Mouse (Mus musculus) stomach, postnatal 0 days (tissue): ENCODE measurements at regions not wholly inside any gene's neighbourhood (a gene's known extent, or its start where the extent isn't known, plus 50 kb on each side); places are given as distances from the start of the nearest gene placed in this dataset.

ENCODE experiments used
- ATAC-seq: fragments of 200-750 bp; cut with Nextera tagmentation; 2 replicates; pipeline ENCODE4 v1.8.0; 2017; ENCODE audit not compliant: low FRiP score, low TSS enrichment
- DNase-seq: peaks from one replicate; pipeline ENCODE4 v3.0.0-alpha.2; 2016; ENCODE audit warnings: low spot score
- H3K27ac ChIP-seq: fragments of 300-500 bp; sonication (generic); replicated peaks from 2 replicates; pipeline ENCODE4 v1.5.1; 2014; ENCODE audit warnings: mild to moderate bottlenecking, control low read depth
- H3K27me3 ChIP-seq: fragments of 300-500 bp; sonication (generic); 2 replicates; pipeline ENCODE4 v1.6.1; 2014; ENCODE audit warnings: low read length; ENCODE audit not compliant: control insufficient read depth, insufficient read depth
- H3K36me3 ChIP-seq: fragments of 300-500 bp; sonication (generic); 2 replicates; pipeline ENCODE4 v1.6.1; 2014; ENCODE audit warnings: low read length, mixed read lengths; ENCODE audit not compliant: control insufficient read depth, insufficient read depth
- H3K4me1 ChIP-seq: fragments of 300-500 bp; sonication (generic); replicated peaks from 2 replicates; pipeline ENCODE4 v1.6.1; 2014; ENCODE audit warnings: antibody characterized with exemption; ENCODE audit not compliant: control insufficient read depth, insufficient read depth
- H3K4me2 ChIP-seq: fragments of 300-500 bp; sonication (generic); replicated peaks from 2 replicates; pipeline ENCODE4 v1.6.1; 2014; ENCODE audit warnings: low read depth, mild to moderate bottlenecking, control low read depth, moderate library complexity
- H3K4me3 ChIP-seq: fragments of 300-500 bp; sonication (generic); 2 replicates; pipeline ENCODE4 v1.5.1; 2014; ENCODE audit warnings: low read depth, low read length, control low read depth
- H3K9ac ChIP-seq: fragments of 300-500 bp; sonication (generic); 2 replicates; pipeline ENCODE4 v1.6.1; 2014; ENCODE audit warnings: mild to moderate bottlenecking, low read length, control low read depth, mixed read lengths
- H3K9me3 ChIP-seq: fragments of 300-500 bp; sonication (generic); 2 replicates; pipeline ENCODE4 v1.6.1; 2016; ENCODE audit warnings: low read length; ENCODE audit not compliant: control insufficient read depth
- CTCF ChIP-seq: IDR thresholded peaks from 2 replicates; pipeline ENCODE4 v1.5.1; 2016; ENCODE audit warnings: antibody characterized with exemption, low read depth, mild to moderate bottlenecking, moderate library complexity
- EP300 ChIP-seq: optimal IDR thresholded peaks from 2 replicates; pipeline ENCODE3; 2016; ENCODE audit warnings: antibody characterized with exemption
- WGBS: fragments of 180-500 bp; shearing (Covaris S2); extraction: QIAGEN DNeasy Blood & Tissue Kit; methylation state at CpG from one replicate; pipeline ENCODE4 v1.1.7; 2014; 5-methylcytosine and 5-hydroxymethylcytosine counted together

DNA sequence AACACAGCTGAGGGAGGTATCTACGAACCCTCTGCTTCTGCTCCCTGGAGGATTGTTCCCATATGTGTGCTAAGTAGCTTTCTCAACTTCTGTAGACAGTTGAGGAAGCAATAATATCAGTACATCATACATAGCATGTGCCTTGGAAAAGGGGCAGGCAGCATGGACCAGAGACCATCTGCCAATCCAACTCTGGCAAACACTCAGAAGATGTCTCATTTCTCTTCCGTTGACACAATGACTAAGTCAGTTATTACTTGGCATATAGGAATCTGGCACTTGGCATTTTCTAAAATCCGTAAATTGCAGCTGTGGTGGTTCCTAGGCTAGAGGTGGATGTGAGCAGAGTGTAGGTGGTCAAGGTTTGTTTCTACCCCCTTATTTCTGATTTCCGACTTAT lies 324.5 kb upstream of the Arpp21 start:
- Histone ChIP-seq H3K27me3 (no peaks in the 10 kb centered on the region), H3K4me3 (no peak overlapping the region), H3K27ac (no peak overlapping the region), H3K9ac (no peak overlapping the region), H3K4me2 (no peak overlapping the region), H3K4me1 (no peaks in the 10 kb centered on the region), H3K9me3 (no peaks in the 10 kb centered on the region), H3K36me3 (no peaks in the 10 kb centered on the region)
- ATAC-seq (no peak), DNase-seq (no peak)
- TF ChIP-seq CTCF, result no peak
- no peak for TF ChIP-seq EP300
- WGBS, result 74% methylated on average over 4 of the region's 4 CpGs

GRCm38 (mm10) chr9:112537924-112538323 lies 302.2 kb upstream of the Arpp21 start:
- no peak overlapping the region for H3K4me2 ChIP-seq
- TF ChIP-seq CTCF, result no peak
- no peak for TF ChIP-seq EP300
- no peak overlapping the region for H3K4me3 ChIP-seq
- ATAC-seq (no peak), DNase-seq (no peak)
- H3K36me3 ChIP-seq, result no peaks in the 10 kb centered on the region
- H3K27me3 ChIP-seq, result no peaks in the 10 kb centered on the region
- H3K27ac ChIP-seq, result no peak overlapping the region
- no peak overlapping the region for H3K9ac ChIP-seq
- no peaks in the 10 kb centered on the region for H3K4me1 ChIP-seq
- WGBS, result 65% methylated on average over 2 of the region's 2 CpGs
- H3K9me3 ChIP-seq, result no peaks in the 10 kb centered on the region

GRCm38 (mm10) chr9:112525377-112525776 lies 289.6 kb upstream of the Arpp21 start:
- TF ChIP-seq CTCF, result no peak
- TF ChIP-seq EP300, result no peak
- WGBS, result 80% methylated on average over 5 of the region's 5 CpGs

GRCm38 (mm10) chr9:112523251-112523650 lies 287.5 kb upstream of the Arpp21 start:
- no peaks in the 10 kb centered on the region for H3K9me3 ChIP-seq
- no peak overlapping the region for H3K27ac ChIP-seq
- WGBS, result 73% methylated on average over 3 of the region's 3 CpGs
- no peaks in the 10 kb centered on the region for H3K4me1 ChIP-seq
- H3K9ac ChIP-seq, result no peak overlapping the region
- TF ChIP-seq EP300 (no peak), CTCF (no peak)
- no peak overlapping the region for H3K4me2 ChIP-seq
- no peaks in the 10 kb centered on the region for H3K36me3 ChIP-seq
- H3K4me3 ChIP-seq, result no peak overlapping the region
- no peaks in the 10 kb centered on the region for H3K27me3 ChIP-seq
- ATAC-seq, result no peak
- DNase-seq, result no peak

More at GRCm38 (mm10) chr9:112525377-112525776, 289.6 kb upstream of the Arpp21 start:
- Histone ChIP-seq H3K27me3 (no peaks in the 10 kb centered on the region), H3K4me3 (no peak overlapping the region), H3K27ac (no peak overlapping the region), H3K4me2 (no peak overlapping the region), H3K4me1 (no peaks in the 10 kb centered on the region), H3K9ac (no peak overlapping the region), H3K36me3 (no peaks in the 10 kb centered on the region), H3K9me3 (no peaks in the 10 kb centered on the region)
- no peak for ATAC-seq
- DNase-seq, result no peak

DNA sequence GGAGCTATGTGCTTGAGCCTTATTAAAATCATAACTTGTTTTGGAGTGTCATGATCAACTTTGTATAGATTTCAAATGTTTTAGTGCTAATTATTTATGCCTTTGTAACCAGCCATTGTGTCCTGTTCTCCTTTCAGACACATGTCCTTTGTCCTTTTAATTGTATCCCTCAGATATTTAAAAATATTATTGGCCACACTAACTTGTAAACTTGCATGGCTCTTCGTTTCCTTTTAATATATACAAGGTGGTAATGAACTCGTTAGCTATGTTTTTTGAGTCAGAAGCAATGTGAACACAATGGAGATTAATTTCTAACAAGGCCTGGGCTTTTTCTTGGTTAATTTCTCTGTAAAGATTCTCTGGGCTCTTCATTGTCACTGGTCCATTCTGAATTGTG lies 275.0 kb upstream of the Arpp21 start:
- H3K36me3 ChIP-seq, result no peaks in the 10 kb centered on the region
- H3K27me3 ChIP-seq, result no peaks in the 10 kb centered on the region
- TF ChIP-seq EP300 (no peak), CTCF (no peak)
- H3K9me3 ChIP-seq, result no peaks in the 10 kb centered on the region
- H3K4me2 ChIP-seq, result no peak overlapping the region
- H3K4me3 ChIP-seq, result no peak overlapping the region
- WGBS, result 54% methylated on average over 2 of the region's 2 CpGs
- H3K27ac ChIP-seq, result no peak overlapping the region
- ATAC-seq (no peak), DNase-seq (no peak)
- no peaks in the 10 kb centered on the region for H3K4me1 ChIP-seq
- no peak overlapping the region for H3K9ac ChIP-seq

GRCm38 (mm10) chr9:112506871-112507270 lies 271.1 kb upstream of the Arpp21 start:
- Histone ChIP-seq H3K4me2 (no peak overlapping the region), H3K27me3 (no peaks in the 10 kb centered on the region), H3K4me3 (no peak overlapping the region), H3K9me3 (no peaks in the 10 kb centered on the region), H3K4me1 (no peaks in the 10 kb centered on the region), H3K36me3 (no peaks in the 10 kb centered on the region), H3K9ac (no peak overlapping the region), H3K27ac (no peak overlapping the region)
- 75% methylated on average over 2 of the region's 2 CpGs for whole genome bisulfite sequencing
- no peak for DNase-seq
- no peak for ATAC-seq
- TF ChIP-seq CTCF (no peak), EP300 (no peak)
